Mouse (Mus musculus): ENCODE measurements around the gene Creb5. TPM values are rescaled to one million over a fixed set of nuclear protein-coding genes. Genes with fewer than 3 reads are reported as not detected.

The Creb5 gene
- total RNA-seq, 2 experiments from 2014 or later = 7.5 to 9.2 TPM

DNA sequence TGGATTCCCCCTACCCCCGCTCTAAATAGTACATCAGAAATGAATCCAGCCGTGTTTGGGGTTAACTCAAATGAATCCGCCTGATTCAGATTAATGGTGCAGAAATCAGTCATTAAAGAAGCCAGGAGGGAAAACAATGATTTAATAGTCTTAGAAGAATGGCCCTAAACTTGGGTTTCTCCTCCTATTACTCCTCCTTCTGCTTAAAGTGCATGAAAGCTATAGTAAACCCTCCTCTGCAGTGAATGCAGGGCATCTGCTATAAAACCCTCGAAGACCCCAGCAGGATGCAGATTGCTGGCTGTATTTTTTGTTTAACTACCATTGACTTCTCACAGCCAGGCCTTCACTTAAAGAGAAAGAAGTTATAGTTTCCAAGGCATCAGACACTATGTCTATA, 307.2 kb downstream of the Creb5 start:
- DNase-seq = no peak

DNA sequence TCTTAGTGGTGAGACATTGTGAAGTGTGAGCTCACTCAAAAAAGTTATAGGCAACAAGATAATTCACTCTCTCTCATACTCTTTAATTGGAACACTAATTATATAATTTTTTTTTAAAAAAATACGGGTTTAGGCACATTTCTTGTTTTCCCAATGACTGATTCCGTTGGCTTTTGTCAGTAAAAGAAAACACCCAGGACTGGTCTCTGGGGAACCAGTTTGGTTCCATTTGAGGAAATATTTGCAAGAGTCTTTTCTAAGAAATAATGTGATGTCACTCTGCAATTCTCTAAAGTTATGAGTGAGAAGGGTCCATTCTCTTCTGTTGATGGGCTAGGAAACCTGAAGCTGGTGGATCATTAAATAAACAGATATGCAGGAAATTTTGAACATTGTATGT, 309.3 kb downstream of the Creb5 start:
- no peak for DNase-seq

DNA sequence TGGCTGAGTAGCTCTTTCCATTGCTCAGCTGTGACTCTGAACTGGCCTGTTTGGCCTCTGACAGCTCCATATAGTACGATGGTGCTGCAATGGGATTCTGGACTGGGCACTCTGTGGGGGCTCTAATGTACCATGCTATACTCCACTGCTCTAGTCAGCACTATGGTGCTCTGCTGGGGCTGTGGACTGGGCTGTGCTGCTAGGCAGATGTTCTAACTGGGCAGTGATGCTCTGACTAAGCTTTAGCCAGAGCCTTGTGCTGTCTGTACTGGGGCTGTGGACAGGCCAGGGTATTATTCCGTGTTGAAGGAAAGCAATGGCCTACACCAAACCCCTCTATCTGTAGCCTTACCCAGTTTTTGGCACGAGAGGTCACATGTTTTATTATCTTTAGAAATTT, 316.0 kb downstream of the Creb5 start:
- DNase-seq = no peak

DNA sequence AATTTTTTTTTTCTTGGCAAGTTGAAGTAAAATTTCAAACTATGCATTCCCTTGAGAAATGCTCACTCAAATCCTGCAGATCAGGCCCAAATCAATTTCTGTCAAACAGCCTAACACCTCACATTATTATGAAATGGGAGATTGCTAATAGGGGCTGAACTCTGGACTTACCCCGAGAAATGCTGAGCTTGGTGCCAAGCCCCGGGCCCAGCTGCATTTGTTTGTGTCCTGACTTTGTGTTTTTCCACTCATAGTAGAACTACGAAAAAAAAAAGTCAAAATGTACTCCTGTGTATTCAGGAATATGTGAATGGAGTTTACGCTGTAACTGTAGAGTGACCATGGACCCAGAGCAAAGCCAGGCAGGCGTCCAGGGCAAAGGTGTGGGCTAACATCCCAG, 316.6 kb downstream of the Creb5 start:
- DNase-seq = peak; percentile 67

DNA sequence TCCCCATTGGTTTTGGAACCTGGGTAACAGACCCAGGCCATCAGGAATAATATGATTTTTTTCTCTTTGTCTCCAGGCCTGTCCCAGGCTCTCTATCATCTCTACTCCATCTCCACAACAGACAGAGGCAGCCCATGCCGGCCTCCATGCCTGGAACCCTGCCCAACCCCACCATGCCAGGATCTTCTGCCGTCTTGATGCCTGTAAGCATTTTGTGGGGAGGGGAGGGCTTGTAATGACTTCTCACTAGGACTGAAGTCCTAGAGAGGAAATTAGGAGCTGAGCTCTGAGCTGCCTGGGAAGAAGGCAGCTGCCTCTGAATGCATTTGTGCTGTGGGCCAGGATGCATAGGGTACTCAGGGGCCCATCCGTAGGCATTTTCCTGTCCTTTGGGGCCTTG, 317.3 kb downstream of the Creb5 start:
- no peak for DNase-seq

DNA sequence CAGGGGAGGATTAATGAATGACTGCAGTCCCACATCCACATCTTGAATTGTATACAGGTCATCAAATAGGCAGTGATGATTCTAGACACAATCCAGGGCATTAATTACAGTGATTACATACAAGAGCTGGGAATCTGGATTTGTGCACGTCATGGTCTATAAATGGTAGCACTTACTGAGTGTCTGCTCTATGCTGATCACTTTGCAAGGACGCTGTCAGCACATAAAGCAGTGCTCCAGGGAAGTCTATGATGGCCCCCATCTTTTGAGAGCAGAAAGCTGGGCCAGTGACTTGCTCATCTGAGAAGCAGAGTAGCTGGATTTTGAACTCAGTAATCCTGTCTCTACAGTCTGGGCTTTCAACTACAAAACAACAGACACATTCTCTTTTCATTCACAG, 318.1 kb downstream of the Creb5 start:
- no peak for DNase-seq

DNA sequence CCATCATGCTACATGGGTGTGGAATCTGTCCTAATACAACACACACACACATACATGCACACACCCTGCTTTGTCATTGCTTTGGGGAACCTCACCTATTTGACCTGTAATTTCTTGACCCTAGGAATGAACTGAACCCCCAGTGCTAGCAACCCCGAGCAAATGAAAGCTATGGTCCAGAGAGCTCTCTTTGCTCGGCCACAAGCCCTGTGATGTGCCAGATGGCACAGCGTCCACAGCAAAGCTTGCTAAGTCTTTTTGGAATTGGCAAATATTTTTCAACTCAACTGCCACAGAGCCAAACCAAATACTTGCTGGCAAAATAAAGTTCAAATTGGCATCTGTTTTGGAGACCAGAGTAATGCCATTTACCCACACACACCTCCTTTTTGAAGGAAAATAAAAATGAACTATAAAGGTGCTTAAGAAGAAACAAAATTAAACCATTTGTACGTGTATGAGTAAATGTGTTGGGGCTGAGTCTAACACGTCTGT, 324.4 kb downstream of the Creb5 start:
- no peak for DNase-seq

DNA sequence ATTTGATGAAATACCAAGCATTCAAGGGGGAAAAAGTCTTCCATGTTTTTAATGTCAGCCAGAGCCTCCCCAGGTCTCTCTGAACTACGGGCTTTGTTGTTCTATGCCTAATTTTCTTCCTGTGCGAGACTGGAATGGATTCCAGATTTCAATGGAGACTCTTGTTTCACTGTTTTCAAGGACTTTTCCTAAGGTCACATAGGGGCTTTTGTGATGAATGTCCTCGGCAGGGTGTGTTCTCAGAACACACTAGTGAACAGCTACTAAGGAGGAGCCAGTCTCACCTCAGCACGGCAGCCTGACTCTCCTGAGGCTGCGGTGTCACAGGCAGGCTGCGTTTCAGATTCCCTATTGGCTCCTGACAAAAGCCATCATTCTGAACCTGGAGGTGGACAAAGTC, 325.6 kb downstream of the Creb5 start:
- DNase-seq = no peak

DNA sequence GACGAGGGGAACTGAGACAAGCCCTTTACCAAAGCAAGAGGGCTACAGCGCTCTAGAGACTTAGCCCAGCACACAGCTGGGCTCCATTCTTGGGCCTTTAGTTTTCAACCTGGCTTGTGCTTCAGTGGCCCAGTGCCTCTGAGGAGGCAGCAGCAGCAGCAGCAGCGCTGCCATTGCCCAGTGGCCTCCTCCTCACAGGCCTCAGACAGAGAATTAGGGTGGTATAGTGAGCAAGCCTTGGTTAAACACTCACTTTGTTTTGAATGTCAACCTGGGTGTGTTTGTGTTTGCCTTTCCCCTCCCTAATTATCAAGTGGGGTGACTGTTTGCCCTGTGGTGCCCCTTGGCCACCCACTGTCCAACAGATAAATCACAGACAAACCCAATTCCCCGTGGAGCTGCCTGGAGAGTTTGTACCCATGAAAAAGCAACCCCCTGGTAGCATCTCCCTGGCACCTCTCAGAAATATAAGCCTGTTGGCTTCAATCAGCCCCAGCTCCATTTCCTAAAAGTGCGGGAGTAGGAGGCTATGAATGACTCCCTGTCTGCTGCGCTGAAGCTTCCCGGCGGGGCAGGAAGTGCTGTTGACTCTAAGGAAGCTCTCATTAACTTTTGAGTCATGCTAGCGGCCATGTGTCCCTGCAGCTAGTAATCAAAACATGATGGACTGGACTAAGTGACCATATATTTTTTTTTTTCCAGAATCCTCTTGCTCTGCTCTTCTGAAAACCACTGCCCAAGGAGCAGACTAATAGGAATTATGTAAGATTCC, 328.6 kb downstream of the Creb5 start:
- no peak for DNase-seq

DNA sequence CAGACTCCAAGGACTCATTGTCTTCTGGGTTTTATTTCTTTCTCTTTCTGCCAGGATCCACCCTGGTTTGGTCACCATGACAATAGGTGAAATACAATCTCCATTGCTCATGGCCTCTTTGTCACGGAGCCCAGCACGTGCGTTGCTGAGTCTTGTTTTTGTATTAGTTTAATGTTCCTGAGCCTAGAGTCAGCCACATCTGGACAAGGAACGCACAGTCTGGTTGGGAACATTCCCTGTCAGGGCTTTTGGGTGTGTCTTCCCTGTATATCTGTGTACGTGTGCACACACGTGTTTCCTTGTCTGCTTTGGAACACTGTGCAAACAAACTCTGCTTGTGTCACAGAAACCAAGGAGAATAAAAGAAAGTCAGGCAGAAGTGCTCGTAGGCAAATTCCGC, 331.1 kb downstream of the Creb5 start:
- peak; percentile 74 for DNase-seq

DNA sequence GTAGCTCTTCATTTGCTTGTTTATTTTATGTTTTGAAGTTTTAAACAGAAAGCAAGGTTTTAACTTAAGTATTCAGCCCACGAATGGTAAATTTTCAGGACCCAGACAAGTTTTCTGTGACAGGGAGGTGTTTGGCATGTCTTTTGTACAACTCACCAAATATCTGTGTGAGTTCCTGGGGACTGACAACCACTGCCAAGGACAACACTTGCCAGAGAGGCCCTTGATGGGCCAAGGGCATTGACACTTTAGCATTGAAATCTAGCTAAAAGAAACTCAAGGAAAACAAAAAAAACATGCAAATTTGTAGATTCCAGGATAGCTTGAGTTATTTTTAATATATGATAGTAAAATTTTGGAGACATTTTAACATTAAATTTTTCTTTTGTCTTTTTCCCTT, 332.6 kb downstream of the Creb5 start:
- DNase-seq = no peak

DNA sequence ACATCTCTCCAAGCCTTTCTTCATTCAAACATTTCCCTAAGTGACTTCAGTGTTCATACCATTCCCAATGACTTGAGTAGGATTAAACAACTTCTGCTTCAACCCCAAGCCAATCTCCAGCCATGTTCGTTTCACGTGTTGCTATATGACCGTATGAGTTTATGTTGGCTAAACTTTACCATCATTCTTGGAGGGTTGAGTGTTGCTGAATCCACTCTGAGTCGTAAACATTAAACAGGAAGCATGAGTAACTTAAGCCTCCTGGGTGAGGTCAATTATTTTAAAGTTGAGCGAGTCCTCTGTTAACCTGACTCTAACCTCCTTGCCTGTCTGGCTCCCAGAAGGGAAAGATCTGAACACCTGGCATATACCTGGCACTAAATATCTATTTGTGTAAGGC, 334.2 kb downstream of the Creb5 start:
- DNase-seq = no peak

DNA sequence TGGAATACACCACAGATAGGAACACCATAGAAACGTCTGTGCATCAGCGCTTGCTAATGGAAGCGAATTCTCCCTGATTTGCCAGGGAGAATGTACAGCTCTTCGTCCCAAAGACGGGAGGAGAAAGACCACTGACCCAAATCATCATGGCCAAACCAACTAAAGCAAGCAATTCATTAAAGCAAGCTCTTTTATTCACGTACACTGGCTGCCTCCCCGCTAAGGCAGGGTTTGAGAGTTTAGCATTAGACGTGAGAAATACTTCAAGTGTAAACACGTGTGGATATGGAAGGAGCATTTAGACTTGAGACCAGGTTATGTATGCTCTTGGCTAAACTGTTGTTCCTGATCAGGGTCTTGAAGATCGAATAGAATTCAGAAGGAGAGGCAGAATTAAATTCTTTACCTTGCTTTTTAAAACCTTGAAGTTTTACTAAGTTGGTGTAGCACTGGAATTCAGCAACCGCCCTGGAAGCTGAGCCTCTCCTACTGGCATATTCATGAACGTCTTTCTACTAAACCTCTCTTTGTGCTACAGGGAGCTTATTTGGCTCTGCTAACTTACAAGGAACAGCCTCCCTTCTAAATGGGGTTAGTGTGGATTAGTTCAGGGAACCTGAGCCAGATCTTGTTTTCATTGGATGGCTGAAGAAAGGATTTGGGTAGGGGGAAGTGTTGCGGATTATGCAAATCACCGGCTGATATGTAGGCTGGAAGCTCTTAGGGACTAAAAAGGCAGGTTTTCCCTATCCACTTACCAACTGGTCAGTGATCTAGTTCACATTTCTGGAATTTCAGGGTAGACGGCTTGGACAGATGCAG, 337.6 kb downstream of the Creb5 start:
- DNase-seq = no peak

DNA sequence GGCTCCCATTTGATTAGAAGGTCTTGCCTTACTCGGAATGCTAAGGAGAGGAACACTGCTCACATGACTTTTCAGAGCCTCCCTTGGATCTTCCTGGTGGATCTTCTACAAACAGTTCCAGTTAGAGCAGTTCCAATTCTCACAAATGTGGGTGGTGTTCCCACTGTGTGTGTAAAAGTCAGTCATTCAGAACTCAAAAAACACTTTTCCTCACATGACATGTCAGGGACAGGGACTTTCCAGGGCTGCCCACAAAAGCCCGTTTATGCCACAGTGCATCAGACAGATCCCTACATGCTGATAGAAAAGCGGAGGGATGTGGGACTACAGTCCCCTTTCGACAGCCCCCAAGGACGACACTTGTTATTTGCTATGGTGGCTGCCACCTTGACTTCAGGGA, 339.0 kb downstream of the Creb5 start:
- no peak for DNase-seq

DNA sequence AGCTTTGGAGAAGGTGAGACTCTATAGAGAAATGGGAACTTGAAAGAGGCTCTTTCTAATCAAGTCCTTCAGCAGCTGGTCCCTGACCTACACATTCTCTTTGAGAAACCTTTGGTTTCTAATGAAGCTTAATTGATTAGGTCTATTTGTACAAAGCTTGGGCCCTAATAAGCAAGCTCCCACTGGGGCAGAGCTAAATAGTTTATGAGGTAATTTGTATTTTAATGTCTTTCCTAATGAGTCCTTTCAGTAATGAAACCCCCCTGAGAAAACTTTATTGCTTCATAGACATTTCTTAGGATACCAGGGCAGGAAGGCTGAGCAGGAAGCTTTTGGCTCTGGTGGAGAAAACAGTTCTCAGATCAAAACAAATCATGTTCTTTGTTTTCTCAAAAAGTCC, 341.6 kb downstream of the Creb5 start:
- no peak for DNase-seq

DNA sequence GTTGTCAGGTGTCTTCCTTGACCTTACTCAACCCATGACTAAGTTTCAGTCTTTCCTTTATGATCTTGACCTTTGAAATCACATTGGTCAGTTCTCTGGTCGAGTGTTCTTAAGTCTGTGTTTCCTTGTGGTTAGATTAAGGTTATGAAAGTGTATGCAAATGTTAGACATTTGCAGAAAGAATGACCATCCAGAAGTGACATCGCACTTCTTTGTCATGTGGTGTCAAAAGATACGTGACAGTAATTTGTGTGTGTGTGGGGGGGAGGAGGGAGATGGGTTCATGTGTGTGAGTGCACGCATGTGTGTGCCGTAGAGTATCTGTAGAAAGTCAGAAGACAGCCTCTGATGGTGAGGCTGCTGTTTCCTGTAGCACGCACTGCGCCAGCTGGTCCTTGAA, 348.4 kb downstream of the Creb5 start:
- DNase-seq = no peak

DNA sequence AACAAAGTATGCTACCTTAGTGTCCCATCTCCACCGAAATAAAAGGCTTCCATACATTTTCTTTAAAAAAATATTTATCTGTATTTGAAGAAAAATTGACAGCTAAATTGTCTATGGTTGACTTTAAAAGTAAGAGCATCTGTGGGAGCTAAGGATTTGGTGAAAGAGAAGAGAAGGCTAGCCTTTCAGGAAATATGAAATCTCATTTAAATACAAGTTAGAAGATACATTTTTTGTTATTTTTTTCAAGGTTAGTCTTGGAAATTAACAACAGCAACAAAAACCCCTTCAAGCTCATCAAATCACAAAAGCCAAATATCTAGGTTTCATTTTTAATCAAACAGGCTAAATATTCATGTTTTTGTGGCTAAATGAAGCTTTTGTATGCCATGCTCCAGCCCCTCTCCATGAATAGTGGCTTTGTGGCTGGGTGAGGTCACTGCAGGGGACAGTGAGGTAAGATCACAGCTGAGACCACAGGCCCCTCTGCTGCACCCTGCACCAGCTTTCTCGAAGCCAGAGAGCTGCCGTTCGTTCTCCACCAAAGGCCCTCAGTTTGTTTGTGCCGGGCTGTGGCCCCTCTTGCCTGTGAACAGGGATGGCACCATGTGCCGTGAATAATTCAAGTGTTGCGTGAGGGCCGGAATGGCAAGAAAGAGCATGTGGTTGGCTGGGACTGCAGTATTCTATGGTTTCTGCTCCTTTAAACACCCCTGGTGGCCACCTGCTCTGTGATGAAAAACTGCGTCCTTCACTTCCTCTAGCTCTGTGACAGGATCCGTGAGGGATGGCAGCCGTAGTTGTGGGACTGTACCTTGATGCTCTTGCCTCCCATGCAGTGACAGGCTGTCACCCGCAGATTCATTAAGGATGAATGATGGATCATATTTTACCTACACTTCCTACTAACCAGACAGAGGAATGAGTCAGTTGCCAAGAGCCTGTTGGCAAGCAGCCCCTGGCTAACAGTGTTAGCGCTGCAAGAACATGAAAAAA, 350.6 kb downstream of the Creb5 start:
- DNase-seq = no peak

DNA sequence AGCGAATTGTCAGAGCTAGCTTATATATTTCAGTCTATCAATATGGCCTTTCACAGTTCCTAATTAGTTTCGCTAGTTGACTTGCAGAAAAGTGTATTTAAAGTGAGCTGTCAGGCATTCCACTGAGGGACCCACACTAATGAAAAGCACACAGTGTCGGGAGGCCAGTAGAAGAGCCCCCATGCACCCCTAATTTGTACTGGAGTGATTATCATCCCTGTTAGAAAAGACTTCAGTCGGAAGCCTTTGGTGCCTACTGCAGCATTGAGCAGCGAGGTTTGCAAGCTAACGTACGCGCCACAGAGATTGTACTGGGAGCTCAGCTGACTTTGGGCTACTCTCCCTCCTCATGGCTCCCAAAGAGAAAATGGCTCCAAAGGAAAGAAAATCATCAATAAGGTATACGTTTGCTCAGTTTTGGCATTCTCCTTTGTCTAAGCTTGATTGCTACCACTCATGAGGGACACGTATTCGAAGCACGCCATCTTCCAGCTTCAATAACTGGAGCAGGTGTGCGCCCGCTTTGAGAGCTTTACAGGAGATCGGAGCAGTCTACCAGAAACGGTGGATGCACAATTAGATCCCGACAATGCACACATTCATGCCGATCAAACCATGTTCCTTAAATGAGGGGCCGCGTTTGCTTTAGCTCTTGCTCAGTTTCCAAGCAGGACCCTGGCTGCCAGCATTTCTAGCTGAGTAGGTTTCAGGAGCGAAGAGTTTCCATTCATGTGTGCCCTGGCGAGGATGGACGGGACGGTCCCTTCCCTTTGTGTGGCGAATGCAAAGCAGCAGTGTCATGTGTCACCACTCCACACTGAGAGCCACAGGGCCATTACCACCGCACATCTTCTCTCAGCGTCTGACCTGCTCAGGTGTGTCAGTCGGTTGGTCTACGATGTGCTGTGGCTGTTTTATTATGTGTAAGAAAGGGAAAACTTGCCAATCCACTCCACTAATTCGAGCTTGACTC, 354.8 kb downstream of the Creb5 start:
- no peak for DNase-seq

DNA sequence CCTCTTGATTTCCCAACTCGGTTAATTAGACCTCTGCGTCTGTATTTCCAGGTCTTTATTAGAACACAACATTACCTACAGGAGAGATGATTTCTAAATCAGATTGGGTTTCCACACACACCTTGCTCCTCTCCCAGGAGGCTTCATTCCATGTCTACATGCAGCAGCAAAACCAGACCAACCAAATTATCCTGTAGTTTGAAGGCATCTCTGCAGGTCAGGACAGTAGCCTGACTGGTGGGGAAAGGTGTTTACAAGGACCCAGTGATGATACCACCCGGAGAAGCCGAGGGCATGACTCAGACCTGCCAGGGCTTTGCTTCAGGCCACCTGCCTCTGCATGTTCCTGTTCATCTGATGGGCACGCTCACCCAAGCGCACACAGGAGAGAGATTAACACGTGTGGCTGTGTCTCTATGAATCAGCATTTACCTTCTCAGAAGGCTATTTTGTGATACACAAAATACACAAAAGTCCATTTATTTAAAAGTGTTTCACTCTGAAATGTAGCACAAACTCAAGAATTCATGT, 355.8 kb downstream of the Creb5 start:
- DNase-seq = no peak

DNA sequence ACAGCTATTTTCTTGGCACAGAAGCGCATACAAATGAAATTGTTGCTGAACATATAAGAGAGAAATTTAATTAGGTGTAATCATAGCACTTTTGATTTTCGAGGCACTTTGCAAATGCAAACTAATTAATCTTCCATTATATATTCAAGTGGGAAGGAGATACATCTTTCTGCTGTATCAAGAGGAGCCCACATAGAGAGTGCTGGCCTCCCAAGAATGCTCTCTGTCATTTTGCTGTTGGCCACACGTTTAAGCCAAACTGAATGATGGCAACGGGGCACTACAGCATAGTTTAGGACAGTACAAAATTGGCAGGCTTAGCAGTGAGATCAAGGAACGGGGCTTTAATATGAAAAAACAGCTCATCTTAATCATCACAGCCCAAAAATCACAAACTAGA, 356.4 kb downstream of the Creb5 start:
- no peak for DNase-seq

DNA sequence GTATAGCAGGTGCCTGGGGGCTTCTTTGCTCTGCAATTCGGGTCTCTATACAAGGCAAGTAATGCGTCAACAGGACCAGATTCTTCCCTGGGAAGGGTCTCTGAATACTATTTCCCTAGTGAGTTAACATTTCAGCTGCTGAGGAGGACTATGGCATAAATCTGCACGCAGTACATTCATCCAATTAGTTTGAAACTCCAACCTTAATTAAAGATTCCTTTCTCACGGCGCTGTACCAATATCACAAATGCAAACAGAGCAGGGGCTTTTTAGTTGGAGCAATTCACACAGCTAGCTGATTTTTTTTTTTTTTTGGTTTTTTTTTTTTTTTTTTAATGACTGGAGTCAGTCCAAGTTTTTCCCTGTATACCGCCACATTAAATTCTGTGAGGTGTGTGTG, 357.0 kb downstream of the Creb5 start:
- no peak for DNase-seq
